Mouse (Mus musculus) brain, embryonic 18.5 days (tissue): Measurements from ENCODE around the gene Gm10197.
A peak's percentile ranks its signal among the peaks of the same experiment; 100 is the strongest.

Experiments
- DNase-seq: peaks from one replicate; pipeline ENCODE4 v3.0.0-alpha.2; 2012; ENCODE audit warnings: low read depth, low spot score

Gene Gm10197

GRCm38 (mm10) chr19:53359160-53360033, 12.2 kb downstream of the Gm10197 start:
- no peak for DNase-seq

GRCm38 (mm10) chr19:53355065-53355464, 16.5 kb downstream of the Gm10197 start:
- no peak for DNase-seq

- no peak for DNase-seq
Observed at GRCm38 (mm10) chr19:53354271-53355000, 17.1 kb downstream of the Gm10197 start.

- no peak for DNase-seq
Observed at GRCm38 (mm10) chr19:53353864-53354263, 17.7 kb downstream of the Gm10197 start.

- DNase-seq: no peak
Observed at GRCm38 (mm10) chr19:53345766-53346165, 25.8 kb downstream of the Gm10197 start.

GRCm38 (mm10) chr19:53344062-53344461, 27.5 kb downstream of the Gm10197 start:
- DNase-seq: no peak

- DNase-seq: no peak
Observed at GRCm38 (mm10) chr19:53343174-53343881, 28.2 kb downstream of the Gm10197 start.

GRCm38 (mm10) chr19:53340423-53340822, 31.1 kb downstream of the Gm10197 start:
- DNase-seq: no peak

- no peak for DNase-seq
Observed at GRCm38 (mm10) chr19:53335241-53335640, 36.3 kb downstream of the Gm10197 start.

GRCm38 (mm10) chr19:53333730-53334129, 37.8 kb downstream of the Gm10197 start:
- DNase-seq: no peak

- DNase-seq: no peak
Observed at GRCm38 (mm10) chr19:53331882-53332500, 39.6 kb downstream of the Gm10197 start.

GRCm38 (mm10) chr19:53329992-53330381, 41.6 kb downstream of the Gm10197 start:
- no peak for DNase-seq

- DNase-seq: peak; percentile 81
Observed at GRCm38 (mm10) chr19:53329221-53329991, 42.2 kb downstream of the Gm10197 start.

- DNase-seq: no peak
Observed at GRCm38 (mm10) chr19:53328116-53328515, 43.5 kb downstream of the Gm10197 start.

GRCm38 (mm10) chr19:53325578-53326295, 45.8 kb downstream of the Gm10197 start:
- no peak for DNase-seq

GRCm38 (mm10) chr19:53324866-53325265, 46.7 kb downstream of the Gm10197 start:
- DNase-seq: no peak

- DNase-seq: no peak
Observed at GRCm38 (mm10) chr19:53322438-53323048, 49.0 kb downstream of the Gm10197 start.
